Mouse (Mus musculus): ENCODE data around the gene Arid2.
"Not testable (repeated sequence)": the region's sequence is repeated elsewhere in the genome, so short reads cannot be mapped to it uniquely, and the experiment has no call there.

Gene Arid2

DNA sequence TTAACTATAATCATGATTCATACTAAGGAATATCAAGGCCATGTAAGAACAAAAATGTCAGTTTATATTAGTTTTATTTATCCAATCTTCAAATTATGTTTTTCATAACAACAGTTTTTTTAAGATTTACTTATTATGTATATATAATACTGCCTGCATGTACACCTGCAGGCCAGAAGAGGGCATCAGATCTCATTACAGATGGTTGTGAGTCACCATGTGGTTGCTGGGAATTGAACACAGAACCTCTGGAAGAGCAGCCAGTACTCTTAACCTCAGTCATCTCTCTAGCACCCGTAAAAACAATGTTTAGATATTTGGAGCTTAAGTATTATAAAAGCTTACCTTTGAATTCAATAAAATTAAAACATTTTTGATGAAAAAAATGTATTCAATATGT, 146.9 kb downstream of the Arid2 start:
- no peak for DNase-seq

DNA sequence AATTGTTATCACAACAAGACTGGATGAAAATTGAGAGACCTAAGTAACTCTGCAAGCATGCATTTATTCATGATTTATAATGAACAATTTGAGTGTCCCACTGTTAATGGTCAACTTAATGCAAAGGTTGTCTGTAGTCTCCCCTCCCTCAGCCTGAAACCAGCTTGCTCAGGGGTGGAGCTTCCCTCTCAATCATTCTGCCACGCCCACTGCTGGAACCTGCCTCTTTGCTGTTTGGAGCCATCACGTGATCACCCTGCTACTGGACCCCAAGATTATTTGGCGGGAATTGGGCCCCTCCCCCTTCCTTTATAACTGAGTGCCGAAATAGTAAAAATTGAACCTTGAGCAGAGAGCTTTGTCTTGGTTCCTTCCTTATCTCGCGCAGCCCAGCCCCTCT, 154.2 kb downstream of the Arid2 start:
- DNase-seq, result not testable (repeated sequence)

DNA sequence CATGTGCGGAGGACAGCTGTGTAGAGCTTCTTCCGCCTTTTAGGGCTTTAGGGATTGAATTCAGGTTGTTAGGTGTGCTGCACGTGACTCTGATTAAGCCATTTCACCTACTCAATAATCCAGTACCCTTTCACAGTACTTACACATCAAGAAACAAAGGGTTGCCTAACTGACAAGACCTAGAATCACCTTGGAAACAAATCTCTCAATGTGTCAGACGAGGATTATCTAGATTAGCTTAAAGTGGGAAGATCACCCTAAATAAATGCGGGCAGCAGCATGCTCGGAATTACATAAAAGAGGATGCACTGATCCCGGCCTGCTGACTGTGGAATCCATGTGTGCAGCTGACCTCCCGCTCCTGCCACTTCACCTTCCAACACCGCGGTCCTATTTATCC, 159.5 kb downstream of the Arid2 start:
- DNase-seq, result no peak

DNA sequence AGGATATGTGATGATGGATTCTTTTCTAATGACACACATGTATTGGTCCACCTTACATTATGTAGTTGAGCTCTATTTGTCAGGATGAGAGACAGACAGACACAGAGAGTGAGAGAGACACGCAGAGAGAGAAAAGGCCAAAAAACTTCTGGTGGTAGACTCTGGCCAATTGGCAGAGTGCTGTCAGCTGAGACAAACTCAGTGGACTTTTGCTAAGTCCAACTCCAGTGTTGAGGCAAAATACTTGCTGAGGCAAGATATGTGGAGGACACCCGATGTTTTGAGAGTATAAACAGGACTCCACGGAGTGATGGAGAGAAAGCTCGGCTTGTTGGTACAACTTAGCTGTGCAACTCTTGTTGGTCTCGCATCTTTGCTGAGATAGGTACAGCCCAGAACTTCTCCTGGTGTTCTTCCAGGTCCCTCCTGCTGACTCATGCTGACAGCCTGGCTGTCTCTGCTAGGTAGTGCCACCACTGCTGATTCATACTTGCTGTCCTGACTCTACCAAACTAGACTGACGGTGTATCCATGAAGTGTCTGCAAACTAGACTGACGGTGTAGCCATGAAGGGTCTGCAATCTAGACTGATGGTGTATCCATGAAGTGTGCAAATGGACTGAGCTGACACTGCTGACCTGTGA, 161.5 kb downstream of the Arid2 start:
- DNase-seq, result no peak

DNA sequence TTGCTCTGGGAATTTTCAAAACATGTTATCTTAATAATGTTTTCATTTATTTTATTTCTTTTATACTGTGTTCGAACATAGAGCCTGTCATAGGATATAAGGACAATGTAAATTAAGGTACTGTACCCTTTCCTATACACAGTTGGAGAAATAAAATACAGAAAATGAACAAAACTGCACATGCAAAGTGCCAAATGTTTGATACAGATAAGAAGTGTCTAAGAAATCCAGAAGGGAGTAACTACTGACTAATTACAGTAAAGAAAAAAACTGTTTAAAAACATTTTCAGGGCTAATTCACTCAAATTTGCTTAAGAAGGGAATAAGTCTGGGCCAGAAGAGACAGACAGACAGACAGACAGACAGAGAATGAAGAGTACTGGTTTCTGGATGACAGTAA, 166.0 kb downstream of the Arid2 start:
- DNase-seq, result no peak

Data from cerebellum, adult 9-10 months (tissue).